Comparison of ENCODE assay signal across 8 mouse cellular contexts in genomic region chr7:127476855-127477254, GRCm38 (mm10). TPM values are rescaled to one million over a fixed set of nuclear protein-coding genes. Genes with fewer than 3 reads are reported as not detected.
DNase-seq lines count a peak whose midpoint lies in the region; ATAC-seq lines count a peak whose summit lies in the region.

No protein-coding gene starts in this region.

- peak overlapping the region; percentile 98 for H3K4me2 ChIP-seq in limb, embryonic 12.5 days
- peak overlapping the region; percentile 62 for H3K4me2 ChIP-seq in stomach, embryonic 14.5 days (replicated peaks; ENCODE audit: low read depth, low read length)

- peak overlapping the region; percentile 51 for H3K9ac ChIP-seq in limb, embryonic 12.5 days (replicated peaks)
- H3K9ac ChIP-seq in stomach, embryonic 14.5 days (replicated peaks; ENCODE audit: low read depth, low read length): 0 out of 2 replicates have a peak overlapping the region, but pooled peaks have one; percentile 21

- peaks cover 72% of the 10 kb centered on the region for H3K36me3 ChIP-seq in megakaryocyte, embryonic 14.5 days (replicated peaks; ENCODE audit: low read length)
- peaks cover 56% of the 10 kb centered on the region for H3K36me3 ChIP-seq in limb, embryonic 12.5 days
- peaks cover 36% of the 10 kb centered on the region for H3K36me3 ChIP-seq in stomach, embryonic 14.5 days (ENCODE audit: control insufficient read depth, insufficient read depth, low read length)

- H3K27ac ChIP-seq in limb, embryonic 12.5 days: no peak overlapping the region; the same call in 1 of the 2 replicates
- H3K27ac ChIP-seq in stomach, embryonic 14.5 days (ENCODE audit: low read length): peak overlapping the region; percentile 92; the same call in 1 of the 2 replicates

- H3K9me3 ChIP-seq in megakaryocyte, embryonic 14.5 days: no peaks in the 10 kb centered on the region
- H3K9me3 ChIP-seq in limb, embryonic 12.5 days: no peaks in the 10 kb centered on the region
- no peaks in the 10 kb centered on the region for H3K9me3 ChIP-seq in stomach, embryonic 14.5 days (ENCODE audit: control insufficient read depth, low read depth, low read length)

- DNase-seq in cerebellum, adult 11-12 months: peak; percentile 39
- DNase-seq in cerebellum, adult 8-10 months: no peak
- DNase-seq in right cerebral cortex, postnatal 10 days (ENCODE audit: low spot score in 2 of 2): no peak
- no peak for DNase-seq in left cerebral cortex, adult 9 months (ENCODE audit: low spot score in 2 of 2)

- H3K27me3 ChIP-seq in megakaryocyte, embryonic 14.5 days (replicated peaks): no peaks in the 10 kb centered on the region
- no peaks in the 10 kb centered on the region for H3K27me3 ChIP-seq in limb, embryonic 12.5 days
- H3K27me3 ChIP-seq in stomach, embryonic 14.5 days (ENCODE audit: control insufficient read depth, insufficient read depth, low read length): no peaks in the 10 kb centered on the region

- peaks cover 69% of the 10 kb centered on the region for H3K4me1 ChIP-seq in megakaryocyte, embryonic 14.5 days
- H3K4me1 ChIP-seq in limb, embryonic 12.5 days (replicated peaks): peaks cover 31% of the 10 kb centered on the region
- peaks cover 26% of the 10 kb centered on the region for H3K4me1 ChIP-seq in stomach, embryonic 14.5 days (ENCODE audit: control insufficient read depth, insufficient read depth, low read length)

- peak overlapping the region; percentile 97 for H3K4me3 ChIP-seq in megakaryocyte, embryonic 14.5 days (replicated peaks)
- peak overlapping the region; percentile 99 for H3K4me3 ChIP-seq in limb, embryonic 12.5 days (replicated peaks)
- H3K4me3 ChIP-seq in stomach, embryonic 14.5 days (ENCODE audit: low read depth, low read length): peak overlapping the region; percentile 95; the same call in 1 of the 2 replicates

- 82% methylated on average over 4 of the region's 4 CpGs for WGBS in limb, embryonic 12.5 days
- WGBS in stomach, embryonic 14.5 days: 45% methylated on average over 4 of the region's 4 CpGs

- no peak for ATAC-seq in megakaryocyte, adult 5-6 weeks (ENCODE audit: poor library complexity, severe bottlenecking)
- no peak for ATAC-seq in limb, embryonic 12.5 days (ENCODE audit: insufficient number of reproducible peaks, insufficient read depth, low FRiP score, low TSS enrichment, low read depth)
- no peak for ATAC-seq in stomach, embryonic 14.5 days (ENCODE audit: insufficient number of reproducible peaks, insufficient read depth, low FRiP score, low read depth)

RNA-seq across cellular contexts. Expression of gene Fbrs, which starts 2.1 kb away (rescaled TPM):
- 237 and 322 TPM in 2 replicates for polyA plus RNA-seq in megakaryocyte, embryonic 14.5 days (2012; ENCODE audit: insufficient read depth, low replicate concordance)
- total RNA-seq in megakaryocyte, adult 5-6 weeks (2015): 115 and 138 TPM in 2 replicates
- total RNA-seq in megakaryocyte, adult 5-6 weeks (2017): 28.1 and 38.1 TPM in 2 replicates
- 11.7 and 13.0 TPM in 2 replicates for polyA plus RNA-seq in limb, embryonic 12.5 days (2016; fragmentation: Nextera tagmentation; extraction: Ambion mirVana)
- polyA plus RNA-seq in stomach, embryonic 14.5 days (2014; fragmentation: Nextera tagmentation; extraction: Ambion mirVana): 14.9 and 18.5 TPM in 2 replicates

RNA-seq across cellular contexts. Expression of gene Prr14, which starts 17.4 kb away (rescaled TPM):
- 83.1 and 177 TPM in 2 replicates for polyA plus RNA-seq in megakaryocyte, embryonic 14.5 days (2012; ENCODE audit: insufficient read depth, low replicate concordance)
- 113 and 114 TPM in 2 replicates for total RNA-seq in megakaryocyte, adult 5-6 weeks (2015)
- total RNA-seq in megakaryocyte, adult 5-6 weeks (2017): 37.0 and 46.2 TPM in 2 replicates
- 41.0 and 43.7 TPM in 2 replicates for polyA plus RNA-seq in limb, embryonic 12.5 days (2016; fragmentation: Nextera tagmentation; extraction: Ambion mirVana)
- 49.9 and 55.0 TPM in 2 replicates for polyA plus RNA-seq in stomach, embryonic 14.5 days (2014; fragmentation: Nextera tagmentation; extraction: Ambion mirVana)

RNA-seq across cellular contexts. Expression of gene Zfp689, which starts 27.9 kb away (rescaled TPM):
- 4.4 and 12.0 TPM in 2 replicates for polyA plus RNA-seq in megakaryocyte, embryonic 14.5 days (2012; ENCODE audit: insufficient read depth, low replicate concordance)
- total RNA-seq in megakaryocyte, adult 5-6 weeks (2015): 1.2 and 1.6 TPM in 2 replicates
- total RNA-seq in megakaryocyte, adult 5-6 weeks (2017): 1.4 and 1.8 TPM in 2 replicates
- polyA plus RNA-seq in limb, embryonic 12.5 days (2016; fragmentation: Nextera tagmentation; extraction: Ambion mirVana): 16.8 and 17.8 TPM in 2 replicates
- polyA plus RNA-seq in stomach, embryonic 14.5 days (2014; fragmentation: Nextera tagmentation; extraction: Ambion mirVana): 7.9 and 9.1 TPM in 2 replicates

RNA-seq across cellular contexts. Expression of gene Srcap, which starts 34.9 kb away (rescaled TPM):
- polyA plus RNA-seq in megakaryocyte, embryonic 14.5 days (2012; ENCODE audit: insufficient read depth, low replicate concordance): 4.0 and 9.1 TPM in 2 replicates
- 53.0 and 57.0 TPM in 2 replicates for total RNA-seq in megakaryocyte, adult 5-6 weeks (2015)
- total RNA-seq in megakaryocyte, adult 5-6 weeks (2017): 15.8 and 21.1 TPM in 2 replicates
- 77.2 and 79.4 TPM in 2 replicates for polyA plus RNA-seq in limb, embryonic 12.5 days (2016; fragmentation: Nextera tagmentation; extraction: Ambion mirVana)
- 60.5 and 65.2 TPM in 2 replicates for polyA plus RNA-seq in stomach, embryonic 14.5 days (2014; fragmentation: Nextera tagmentation; extraction: Ambion mirVana)

RNA-seq across cellular contexts. Expression of gene Gm42715, which starts 42.5 kb away (rescaled TPM):
- 15.7 and 25.1 TPM in 2 replicates for polyA plus RNA-seq in megakaryocyte, embryonic 14.5 days (2012; ENCODE audit: insufficient read depth, low replicate concordance)
- total RNA-seq in megakaryocyte, adult 5-6 weeks (2015): 14.8 and 16.7 TPM in 2 replicates
- total RNA-seq in megakaryocyte, adult 5-6 weeks (2017): 5.4 and 8.3 TPM in 2 replicates
- 15.9 and 18.0 TPM in 2 replicates for polyA plus RNA-seq in limb, embryonic 12.5 days (2016; fragmentation: Nextera tagmentation; extraction: Ambion mirVana)
- polyA plus RNA-seq in stomach, embryonic 14.5 days (2014; fragmentation: Nextera tagmentation; extraction: Ambion mirVana): 20.8 and 22.1 TPM in 2 replicates

Comparison
In these comparisons a context has a peak if more than half of its experiments do, and no peak if none do; other contexts are left out.
1. RNA of gene Fbrs, which starts 2.1 kb away (polyA plus RNA-seq): 237 to 322 TPM in megakaryocyte, embryonic 14.5 days; 14.9 to 18.5 TPM in stomach, embryonic 14.5 days and 11.7 to 13.0 TPM in limb, embryonic 12.5 days; every median in the first group is over 10 times any median in the second.
2. Peak in every context shown above with its lines, with median percentiles within 50 percentile points of each other: H3K4me3 ChIP-seq.